Mouse (Mus musculus): ENCODE results near the gene Nol7.

Nol7 gene

GRCm38 (mm10) chr13:43398297-43399080 is at the start of gene Nol7:
Nol7 (plus strand) TSS chr13:43398390.
- DNase-seq, result peak; percentile 99

GRCm38 (mm10) chr13:43349376-43349775 is 48.8 kb upstream of the Nol7 start:
- DNase-seq, result no peak

- peak; percentile 93 for DNase-seq
Measured at GRCm38 (mm10) chr13:43350489-43351169, 47.6 kb upstream of the Nol7 start.

GRCm38 (mm10) chr13:43353356-43353755 is 44.8 kb upstream of the Nol7 start:
- no peak for DNase-seq

GRCm38 (mm10) chr13:43354362-43354761 is 43.8 kb upstream of the Nol7 start:
- DNase-seq, result no peak

GRCm38 (mm10) chr13:43356346-43357125 is 41.7 kb upstream of the Nol7 start:
- no peak for DNase-seq

GRCm38 (mm10) chr13:43360534-43360933 is 37.7 kb upstream of the Nol7 start:
- DNase-seq, result no peak

- no peak for DNase-seq
Measured at GRCm38 (mm10) chr13:43362353-43362752, 35.8 kb upstream of the Nol7 start.

- DNase-seq, result peak; percentile 99
Measured at GRCm38 (mm10) chr13:43364985-43365824, 33.0 kb upstream of the Nol7 start, which contains the start of gene Sirt5. Sirt5 (plus strand) TSS chr13:43365496.

- no peak for DNase-seq
Measured at GRCm38 (mm10) chr13:43365825-43366184, 32.4 kb upstream of the Nol7 start.

- no peak for DNase-seq
Measured at GRCm38 (mm10) chr13:43370063-43370462, 28.1 kb upstream of the Nol7 start.

GRCm38 (mm10) chr13:43372892-43373291 is 25.3 kb upstream of the Nol7 start:
- DNase-seq, result no peak

- DNase-seq, result no peak
Measured at GRCm38 (mm10) chr13:43374205-43374604, 24.0 kb upstream of the Nol7 start.

GRCm38 (mm10) chr13:43374918-43375432 is 23.2 kb upstream of the Nol7 start:
- peak; percentile 95 for DNase-seq

GRCm38 (mm10) chr13:43379989-43380388 is 18.2 kb upstream of the Nol7 start:
- no peak for DNase-seq

GRCm38 (mm10) chr13:43385321-43385720 is 12.9 kb upstream of the Nol7 start:
- DNase-seq, result peak; percentile 59

- DNase-seq, result peak; percentile 63
Measured at GRCm38 (mm10) chr13:43397700-43398296, 392 bp upstream of the Nol7 start.

- peak; percentile 64 for DNase-seq
Measured at GRCm38 (mm10) chr13:43399576-43399975, 1.4 kb downstream of the Nol7 start.

- peak; percentile 79 for DNase-seq
Measured at GRCm38 (mm10) chr13:43412311-43412710, 14.1 kb downstream of the Nol7 start.

GRCm38 (mm10) chr13:43413611-43414010 is 15.4 kb downstream of the Nol7 start:
- no peak for DNase-seq

- no peak for DNase-seq
Measured at GRCm38 (mm10) chr13:43415249-43415648, 17.1 kb downstream of the Nol7 start.

- peak; percentile 84 for DNase-seq
Measured at GRCm38 (mm10) chr13:43428436-43428835, 30.2 kb downstream of the Nol7 start.

Measured in heart, adult 11 months (tissue).